Mouse (Mus musculus): ENCODE measurements around the gene Th. TPM values are rescaled to one million over a fixed set of nuclear protein-coding genes. Genes with fewer than 3 reads are reported as not detected.

Gene Th
- total RNA-seq, 1 experiment: 0.80 TPM

DNA sequence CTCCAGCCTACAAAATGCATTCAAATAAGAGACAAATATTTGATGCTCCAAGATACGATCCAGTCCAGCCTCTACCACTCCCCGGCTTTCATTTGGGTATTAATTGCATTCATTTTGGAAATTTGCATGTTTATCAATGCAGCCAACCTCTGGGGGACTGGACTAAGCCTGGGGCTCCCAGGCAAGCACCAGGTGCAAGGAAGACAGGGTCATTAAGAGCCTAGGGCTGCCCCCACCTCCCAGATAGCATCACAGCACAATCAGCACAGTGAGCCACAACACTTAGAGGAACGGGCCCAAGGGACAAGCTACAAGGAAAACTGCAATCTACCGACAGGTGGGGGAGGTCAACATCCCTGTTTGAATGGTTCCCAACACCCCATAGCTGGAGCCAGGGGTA lies 28.8 kb upstream of the Th start:
- in situ Hi-C loops (cut with MboI; ENCODE audit: low sequenced_read_pairs in 2 of 2, unreplicated experiment in 2 of 2): no loop called here
- Histone ChIP-seq H3K4me3 (ENCODE audit: insufficient read depth in 1 of 2, low read depth in 1 of 2, low read length in 2 of 2, poor library complexity in 1 of 2, severe bottlenecking in 1 of 2) (no peak overlapping the region), H3K9me3 (ENCODE audit: control insufficient read depth, insufficient read depth, low read depth, low read length) (no peaks in the 10 kb centered on the region), H3K4me1 (ENCODE audit: control insufficient read depth in 2 of 2, insufficient read depth in 2 of 2, low read length in 2 of 2, poor library complexity in 1 of 2) (peaks cover 0 to 20% of the 10 kb centered on the region in 2 experiments; a peak in 2 of 4 replicates), H3K36me3 (ENCODE audit: control insufficient read depth, insufficient read depth, low read length, poor library complexity, severe bottlenecking) (no peaks in the 10 kb centered on the region), H3K27ac (ENCODE audit: insufficient read depth, low read depth, low read length, poor library complexity, severe bottlenecking) (no peak overlapping the region), H3K9ac (ENCODE audit: insufficient read depth, low read depth, low read length, poor library complexity, severe bottlenecking) (no peak overlapping the region)
- TF ChIP-seq ZNF384 (IDR thresholded peaks at IDR 0.05; ENCODE audit: low read depth, low read length): no peak
- no peak for TF ChIP-seq ZC3H11A (IDR thresholded peaks at IDR 0.05; ENCODE audit: borderline replicate concordance, low read depth, low read length)
- DNase-seq (ENCODE audit: low read depth, low spot score): no peak

DNA sequence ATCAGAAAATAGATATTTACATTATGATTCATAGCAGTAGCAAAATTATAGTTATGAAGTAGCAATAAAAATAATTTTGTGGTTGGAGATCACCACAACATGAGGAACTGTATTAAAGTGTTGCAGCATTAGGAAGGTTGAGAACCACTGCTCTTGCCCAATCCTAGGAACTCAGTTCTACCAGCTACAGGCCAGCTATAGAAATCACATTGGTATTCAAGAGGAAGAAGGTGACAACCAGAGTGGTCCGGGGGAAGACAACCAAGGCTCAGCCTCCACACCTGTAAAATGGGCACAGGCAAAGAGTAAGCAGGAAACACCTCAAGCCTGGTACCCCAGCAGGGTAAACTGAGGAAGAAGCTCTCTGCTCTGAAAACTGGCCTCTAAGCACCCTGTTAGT lies 27.9 kb upstream of the Th start:
- no peak overlapping the region for H3K9ac ChIP-seq (ENCODE audit: insufficient read depth, low read depth, low read length, poor library complexity, severe bottlenecking)
- H3K27ac ChIP-seq (ENCODE audit: insufficient read depth, low read depth, low read length, poor library complexity, severe bottlenecking): no peak overlapping the region
- no peak overlapping the region for H3K4me3 ChIP-seq (ENCODE audit: insufficient read depth in 1 of 2, low read depth in 1 of 2, low read length in 2 of 2, poor library complexity in 1 of 2, severe bottlenecking in 1 of 2)
- H3K4me1 ChIP-seq (ENCODE audit: control insufficient read depth in 2 of 2, insufficient read depth in 2 of 2, low read length in 2 of 2, poor library complexity in 1 of 2): peaks cover 0 to 20% of the 10 kb centered on the region in 2 experiments; a peak in 2 of 4 replicates
- H3K36me3 ChIP-seq (ENCODE audit: control insufficient read depth, insufficient read depth, low read length, poor library complexity, severe bottlenecking): no peaks in the 10 kb centered on the region
- TF ChIP-seq HCFC1 (IDR thresholded peaks at IDR 0.05; ENCODE audit: borderline replicate concordance, insufficient read depth, low read length): no peak
- no peak for TF ChIP-seq CHD2 (IDR thresholded peaks at IDR 0.05; ENCODE audit: low read depth, low read length)
- no peak for TF ChIP-seq ZC3H11A (IDR thresholded peaks at IDR 0.05; ENCODE audit: borderline replicate concordance, low read depth, low read length)
- TF ChIP-seq MAFK (IDR thresholded peaks at IDR 0.05; ENCODE audit: insufficient read depth, low read depth, low read length): no peak
- no peak for TF ChIP-seq ZNF384 (IDR thresholded peaks at IDR 0.05; ENCODE audit: low read depth, low read length)
- DNase-seq (ENCODE audit: low read depth, low spot score): no peak
- H3K9me3 ChIP-seq (ENCODE audit: control insufficient read depth, insufficient read depth, low read depth, low read length): no peaks in the 10 kb centered on the region
- in situ Hi-C loops (cut with MboI; ENCODE audit: low sequenced_read_pairs in 2 of 2, unreplicated experiment in 2 of 2): no loop called here

DNA sequence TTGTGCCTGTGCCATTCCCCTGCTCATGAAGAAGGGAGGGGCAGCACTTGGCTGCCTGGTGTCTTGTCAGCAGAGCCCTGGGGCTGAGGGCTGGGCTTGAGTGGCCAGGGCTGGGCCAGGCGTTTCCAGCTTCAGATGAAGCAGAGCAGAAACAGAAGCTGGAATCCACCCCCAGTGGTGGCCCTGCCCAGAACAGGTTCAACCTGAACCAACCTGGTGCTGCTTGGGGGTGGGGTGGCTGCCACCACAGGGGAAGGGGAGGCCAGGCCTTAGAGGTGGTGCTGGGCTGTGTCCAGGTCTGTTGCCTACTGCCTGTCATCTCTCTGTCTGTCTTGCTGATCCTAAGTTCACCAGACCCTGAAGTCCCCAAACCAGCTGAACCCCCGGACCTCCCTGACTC lies 25.1 kb upstream of the Th start:
- H3K27ac ChIP-seq (ENCODE audit: insufficient read depth, low read depth, low read length, poor library complexity, severe bottlenecking): no peak overlapping the region
- in situ Hi-C loops (cut with MboI; ENCODE audit: low sequenced_read_pairs in 2 of 2, unreplicated experiment in 2 of 2): no loop called here
- no peak overlapping the region for H3K4me3 ChIP-seq (ENCODE audit: insufficient read depth in 1 of 2, low read depth in 1 of 2, low read length in 2 of 2, poor library complexity in 1 of 2, severe bottlenecking in 1 of 2)
- H3K36me3 ChIP-seq (ENCODE audit: control insufficient read depth, insufficient read depth, low read length, poor library complexity, severe bottlenecking): no peaks in the 10 kb centered on the region
- DNase-seq (ENCODE audit: low read depth, low spot score): no peak
- peaks cover 0 to 18% of the 10 kb centered on the region in 2 experiments; a peak in 2 of 4 replicates for H3K4me1 ChIP-seq (ENCODE audit: control insufficient read depth in 2 of 2, insufficient read depth in 2 of 2, low read length in 2 of 2, poor library complexity in 1 of 2)
- no peak overlapping the region for H3K9ac ChIP-seq (ENCODE audit: insufficient read depth, low read depth, low read length, poor library complexity, severe bottlenecking)
- H3K9me3 ChIP-seq (ENCODE audit: control insufficient read depth, insufficient read depth, low read depth, low read length): no peaks in the 10 kb centered on the region
- TF ChIP-seq ZC3H11A (IDR thresholded peaks at IDR 0.05; ENCODE audit: borderline replicate concordance, low read depth, low read length): no peak
- no peak for TF ChIP-seq MAFK (IDR thresholded peaks at IDR 0.05; ENCODE audit: insufficient read depth, low read depth, low read length)

DNA sequence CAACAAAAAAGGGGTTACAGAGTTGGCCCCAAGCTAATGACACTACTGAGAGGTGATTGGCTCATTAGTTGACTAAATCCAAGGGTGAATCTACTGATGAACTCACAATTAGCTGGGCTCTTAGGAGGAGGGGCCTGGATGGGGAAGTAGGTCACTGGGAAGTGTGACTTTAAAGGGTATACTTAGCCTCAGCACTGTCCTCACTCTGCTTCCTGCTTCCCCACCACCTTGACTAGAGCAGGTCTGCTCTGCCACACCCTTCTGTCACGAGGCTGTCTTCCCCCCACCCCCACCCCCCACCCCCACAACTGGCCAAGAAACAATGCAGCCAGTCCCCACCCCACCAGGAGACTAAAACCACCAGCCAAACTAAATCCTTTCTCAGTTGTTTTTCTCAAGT lies 18.6 kb upstream of the Th start:
- Histone ChIP-seq H3K9me3 (ENCODE audit: control insufficient read depth, insufficient read depth, low read depth, low read length) (no peaks in the 10 kb centered on the region), H3K27ac (ENCODE audit: insufficient read depth, low read depth, low read length, poor library complexity, severe bottlenecking) (peak overlapping the region; percentile 76), H3K36me3 (ENCODE audit: control insufficient read depth, insufficient read depth, low read length, poor library complexity, severe bottlenecking) (no peaks in the 10 kb centered on the region), H3K9ac (ENCODE audit: insufficient read depth, low read depth, low read length, poor library complexity, severe bottlenecking) (peak overlapping the region; percentile 10; the same call in 1 of the 2 replicates), H3K4me3 (ENCODE audit: insufficient read depth in 1 of 2, low read depth in 1 of 2, low read length in 2 of 2, poor library complexity in 1 of 2, severe bottlenecking in 1 of 2) (no peak overlapping the region), H3K4me1 (ENCODE audit: control insufficient read depth in 2 of 2, insufficient read depth in 2 of 2, low read length in 2 of 2, poor library complexity in 1 of 2) (peaks cover 3 to 23% of the 10 kb centered on the region in 2 experiments; a peak in 3 of 4 replicates)
- in situ Hi-C loops (cut with MboI; ENCODE audit: low sequenced_read_pairs in 2 of 2, unreplicated experiment in 2 of 2): no loop called here
- TF ChIP-seq ZC3H11A (IDR thresholded peaks at IDR 0.05; ENCODE audit: borderline replicate concordance, low read depth, low read length): no peak
- no peak for TF ChIP-seq CHD2 (IDR thresholded peaks at IDR 0.05; ENCODE audit: low read depth, low read length)
- no peak for TF ChIP-seq MAFK (IDR thresholded peaks at IDR 0.05; ENCODE audit: insufficient read depth, low read depth, low read length)
- TF ChIP-seq ZNF384 (IDR thresholded peaks at IDR 0.05; ENCODE audit: low read depth, low read length): no peak
- no peak for TF ChIP-seq HCFC1 (IDR thresholded peaks at IDR 0.05; ENCODE audit: borderline replicate concordance, insufficient read depth, low read length)
- DNase-seq (ENCODE audit: low read depth, low spot score): no peak

DNA sequence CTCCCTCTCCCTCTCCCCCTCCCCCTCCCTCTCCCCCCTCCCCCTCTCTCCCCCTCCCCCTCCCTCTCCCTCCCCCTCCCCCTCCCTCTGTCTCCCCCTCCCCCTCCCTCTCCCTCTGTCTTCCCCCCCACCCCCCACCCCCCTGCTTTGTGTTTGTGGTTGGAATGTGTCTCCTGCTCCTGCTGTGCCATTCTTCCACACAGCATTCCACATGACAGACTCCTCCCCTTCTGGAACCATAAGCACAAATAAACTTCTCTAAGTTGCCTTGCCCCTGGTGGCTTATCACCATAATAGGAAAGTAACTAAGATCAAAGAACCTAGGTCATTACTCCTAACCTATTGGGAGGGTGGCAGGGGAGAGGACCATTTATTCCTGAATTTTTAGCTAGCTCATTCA lies 6.7 kb upstream of the Th start:
- Histone ChIP-seq H3K4me1 (ENCODE audit: control insufficient read depth in 2 of 2, insufficient read depth in 2 of 2, low read length in 2 of 2, poor library complexity in 1 of 2) (peaks cover 0 to 17% of the 10 kb centered on the region in 2 experiments; a peak in 2 of 4 replicates), H3K9me3 (ENCODE audit: control insufficient read depth, insufficient read depth, low read depth, low read length) (no peaks in the 10 kb centered on the region), H3K9ac (ENCODE audit: insufficient read depth, low read depth, low read length, poor library complexity, severe bottlenecking) (no peak overlapping the region), H3K27ac (ENCODE audit: insufficient read depth, low read depth, low read length, poor library complexity, severe bottlenecking) (no peak overlapping the region), H3K4me3 (ENCODE audit: insufficient read depth in 1 of 2, low read depth in 1 of 2, low read length in 2 of 2, poor library complexity in 1 of 2, severe bottlenecking in 1 of 2) (no peak overlapping the region), H3K36me3 (ENCODE audit: control insufficient read depth, insufficient read depth, low read length, poor library complexity, severe bottlenecking) (no peaks in the 10 kb centered on the region)
- TF ChIP-seq MAFK (IDR thresholded peaks at IDR 0.05; ENCODE audit: insufficient read depth, low read depth, low read length): no peak
- no peak for TF ChIP-seq HCFC1 (IDR thresholded peaks at IDR 0.05; ENCODE audit: borderline replicate concordance, insufficient read depth, low read length)
- TF ChIP-seq CHD2 (IDR thresholded peaks at IDR 0.05; ENCODE audit: low read depth, low read length): no peak
- TF ChIP-seq ZNF384 (IDR thresholded peaks at IDR 0.05; ENCODE audit: low read depth, low read length): no peak
- no peak for TF ChIP-seq ZC3H11A (IDR thresholded peaks at IDR 0.05; ENCODE audit: borderline replicate concordance, low read depth, low read length)
- DNase-seq (ENCODE audit: low read depth, low spot score): no peak
- in situ Hi-C loops (cut with MboI; ENCODE audit: low sequenced_read_pairs in 2 of 2, unreplicated experiment in 2 of 2): no loop called here

Data from ES-E14 (cell line).